35 mouse cellular contexts compared by ENCODE assay signal in the genomic region with DNA sequence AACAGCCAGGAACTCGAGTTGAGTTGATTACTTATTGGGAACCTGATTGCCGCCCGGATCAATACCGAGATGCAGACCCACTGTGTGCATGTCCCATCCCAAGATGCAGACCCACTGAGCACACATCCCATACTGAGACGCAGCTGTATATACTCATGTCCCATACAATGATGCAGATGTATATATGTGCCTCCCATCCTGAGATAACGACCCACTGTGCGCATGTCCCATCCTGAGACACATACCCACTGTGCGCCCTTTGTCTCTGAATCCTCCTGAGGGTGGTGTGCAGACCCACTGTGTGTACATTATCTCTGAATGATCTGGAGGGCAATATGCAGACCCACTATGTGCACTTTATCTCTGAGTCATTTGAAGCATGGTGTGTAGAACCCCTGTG. TPM values are rescaled to one million over a fixed set of nuclear protein-coding genes. Genes with fewer than 3 reads are reported as not detected.
DNase-seq lines count a peak whose midpoint lies in the region; ATAC-seq and TF ChIP-seq lines count a peak whose summit lies in the region.
"Had no signal": no experiment of that assay in that cellular context is flagged by ENCODE, and none has a peak within 500 bp of the region (broad histone marks: within the 10 kb centered on the region; RNA-seq: fewer than 3 reads in every experiment).

No protein-coding gene starts in this region.

- no peak overlapping the region for H3K4me2 ChIP-seq in intestine, embryonic 14.5 days (ENCODE audit: low read length)
- no peak overlapping the region for H3K4me2 ChIP-seq in intestine, embryonic 15.5 days (replicated peaks)
- H3K4me2 ChIP-seq: hindbrain, embryonic 14.5 days; limb, embryonic 13.5 days; liver, embryonic 12.5 days; midbrain, embryonic 11.5 days; neural tube, embryonic 12.5 days had no signal

- H3K36me3 ChIP-seq in intestine, embryonic 14.5 days (ENCODE audit: control insufficient read depth, insufficient read depth, low read length), result no peaks in the 10 kb centered on the region
- no peaks in the 10 kb centered on the region for H3K36me3 ChIP-seq in intestine, embryonic 15.5 days
- H3K36me3 ChIP-seq: limb, embryonic 13.5 days; liver, embryonic 12.5 days; neural tube, embryonic 12.5 days had no signal

- no peak overlapping the region for H3K9ac ChIP-seq in intestine, embryonic 14.5 days (ENCODE audit: low read length)
- no peak overlapping the region for H3K9ac ChIP-seq in intestine, embryonic 15.5 days
- H3K9ac ChIP-seq: forebrain, postnatal 0 days; hindbrain, embryonic 14.5 days; limb, embryonic 13.5 days; liver, embryonic 12.5 days; neural tube, embryonic 12.5 days had no signal

- H3K4me1 ChIP-seq in intestine, embryonic 14.5 days (replicated peaks; ENCODE audit: control insufficient read depth, insufficient read depth, low read length), result no peaks in the 10 kb centered on the region
- H3K4me1 ChIP-seq in intestine, embryonic 15.5 days (replicated peaks), result no peaks in the 10 kb centered on the region
- H3K4me1 ChIP-seq: limb, embryonic 13.5 days; liver, embryonic 12.5 days; neural tube, embryonic 12.5 days had no signal

- no peak for TF ChIP-seq CTCF in layer of hippocampus, adult 2 months (conservative IDR thresholded peaks at IDR 0.05)

- DNase-seq in intestine, embryonic 14.5 days (ENCODE audit: low spot score), result peak; percentile 53
- peak; percentile 16 for DNase-seq in thymus, postnatal 0 days (ENCODE audit: low spot score)
- DNase-seq in thymus, postnatal 10 days (ENCODE audit: low spot score in 2 of 2), result no peak
- peak; percentile 36 for DNase-seq in ZHBTc4 (ENCODE audit: low read depth, low spot score)
- DNase-seq in naive thymus-derived CD4-positive, alpha-beta T cell, adult 2 months (ENCODE audit: low read depth), result peak; percentile 26
- DNase-seq in layer of hippocampus, adult 2 months (ENCODE audit: low spot score in 2 of 2), result no peak
- DNase-seq in heart, adult 9 months (ENCODE audit: low spot score in 2 of 2), result no peak
- DNase-seq: adrenal gland, postnatal 14 days; cerebellum, adult 9-10 months; forebrain, postnatal 0 days; gastrocnemius, postnatal 14 days; heart, adult 18-20 months; heart, postnatal 36 days; kidney, adult 18-20 months; lung, adult 18-20 months; lung, postnatal 10 days; right cerebral cortex, adult 18-20 months; thymus, postnatal 14 days had no signal

- H3K9me3 ChIP-seq in intestine, embryonic 14.5 days (ENCODE audit: control insufficient read depth, low read length), result 0 out of 2 replicates have a peak, but pooled peaks cover 11% of the 10 kb centered on the region
- 0 out of 2 replicates have a peak, but pooled peaks cover 3% of the 10 kb centered on the region for H3K9me3 ChIP-seq in intestine, embryonic 15.5 days

- H3K4me3 ChIP-seq in intestine, embryonic 14.5 days (ENCODE audit: low read depth, low read length), result no peak overlapping the region
- H3K4me3 ChIP-seq in intestine, embryonic 15.5 days (replicated peaks), result no peak overlapping the region
- no peak overlapping the region for H3K4me3 ChIP-seq in layer of hippocampus, adult 2 months
- H3K4me3 ChIP-seq: limb, embryonic 13.5 days; liver, embryonic 12.5 days; neural tube, embryonic 12.5 days had no signal

- H3K27me3 ChIP-seq in intestine, embryonic 14.5 days (replicated peaks; ENCODE audit: control insufficient read depth, insufficient read depth, low read length), result no peaks in the 10 kb centered on the region
- H3K27me3 ChIP-seq in intestine, embryonic 15.5 days (replicated peaks), result no peaks in the 10 kb centered on the region
- H3K27me3 ChIP-seq: limb, embryonic 13.5 days; liver, embryonic 12.5 days; neural tube, embryonic 12.5 days had no signal

- no peak for ATAC-seq in intestine, embryonic 14.5 days (replicated peaks; ENCODE audit: low FRiP score, low TSS enrichment, low read depth)
- ATAC-seq in intestine, embryonic 15.5 days, result no peak
- ATAC-seq: forebrain, postnatal 0 days; liver, embryonic 12.5 days had no signal

- H3K27ac ChIP-seq in intestine, embryonic 14.5 days (ENCODE audit: low read depth), result no peak overlapping the region
- H3K27ac ChIP-seq in intestine, embryonic 15.5 days, result no peak overlapping the region
- H3K27ac ChIP-seq in layer of hippocampus, adult 2 months, result no peak overlapping the region
- H3K27ac ChIP-seq: hindbrain, embryonic 14.5 days; limb, embryonic 13.5 days; liver, embryonic 12.5 days; neural tube, embryonic 12.5 days had no signal

- 92% methylated on average over 8 of the region's 8 CpGs for WGBS in intestine, embryonic 14.5 days
- 98% methylated on average over 8 of the region's 8 CpGs for WGBS in intestine, embryonic 15.5 days

RNA-seq across cellular contexts. Expression of gene Vmn2r88, which starts 22.9 kb away (rescaled TPM):
- polyA plus RNA-seq in intestine, embryonic 14.5 days (2014; fragmentation: Nextera tagmentation; extraction: Ambion mirVana), result not detected in 2 replicates
- not detected in 2 replicates for polyA plus RNA-seq in intestine, embryonic 15.5 days (2015; fragmentation: Nextera tagmentation; extraction: Ambion mirVana)
- polyA plus RNA-seq in thymus, postnatal 0 days (2015; fragmentation: Nextera tagmentation; extraction: Ambion mirVana), result not detected in 2 replicates
- total RNA-seq in layer of hippocampus, adult 2 months (2021), result not detected
- total RNA-seq: adrenal gland, postnatal 14 days; forebrain, postnatal 0 days; gastrocnemius, postnatal 14 days; heart, adult 18-20 months; heart, postnatal 36 days; layer of hippocampus, postnatal 10 days; left cerebral cortex, adult 8-10 months; MEL had no signal
- polyA plus RNA-seq: C2C12; cortical plate, adult 2 months; embryonic facial prominence, embryonic 11.5 days; forebrain, embryonic 11.5 days; forebrain, postnatal 0 days; heart, embryonic 14.5 days; hindbrain, embryonic 14.5 days; kidney, embryonic 16.5 days; large intestine, adult 2 months; limb, embryonic 13.5 days; liver, embryonic 12.5 days; midbrain, embryonic 11.5 days; neural tube, embryonic 12.5 days; stomach, embryonic 16.5 days had no signal

RNA-seq across cellular contexts. Expression of gene Gm7247, which starts 26.2 kb away (rescaled TPM):
- not detected in 2 replicates for polyA plus RNA-seq in intestine, embryonic 14.5 days (2014; fragmentation: Nextera tagmentation; extraction: Ambion mirVana)
- polyA plus RNA-seq in intestine, embryonic 15.5 days (2015; fragmentation: Nextera tagmentation; extraction: Ambion mirVana), result not detected in 2 replicates
- polyA plus RNA-seq in thymus, postnatal 0 days (2015; fragmentation: Nextera tagmentation; extraction: Ambion mirVana), result not detected in 2 replicates
- total RNA-seq in layer of hippocampus, adult 2 months (2021), result not detected
- total RNA-seq: adrenal gland, postnatal 14 days; forebrain, postnatal 0 days; gastrocnemius, postnatal 14 days; heart, adult 18-20 months; heart, postnatal 36 days; layer of hippocampus, postnatal 10 days; left cerebral cortex, adult 8-10 months; MEL had no signal
- polyA plus RNA-seq: C2C12; cortical plate, adult 2 months; embryonic facial prominence, embryonic 11.5 days; forebrain, embryonic 11.5 days; forebrain, postnatal 0 days; heart, embryonic 14.5 days; hindbrain, embryonic 14.5 days; kidney, embryonic 16.5 days; large intestine, adult 2 months; limb, embryonic 13.5 days; liver, embryonic 12.5 days; midbrain, embryonic 11.5 days; neural tube, embryonic 12.5 days; stomach, embryonic 16.5 days had no signal

Comparison
In these comparisons a context has a peak if more than half of its experiments do, and no peak if none do; other contexts are left out.
1. DNase-seq: peak in intestine, embryonic 14.5 days (single experiment), thymus, postnatal 0 days (single experiment), ZHBTc4 (single experiment) and naive thymus-derived CD4-positive, alpha-beta T cell, adult 2 months (single experiment); none in thymus, postnatal 10 days (0 of 2), layer of hippocampus, adult 2 months (0 of 2) and heart, adult 9 months (0 of 2).